Mouse (Mus musculus) MN1 (cell line): ENCODE measurements around the gene Tmem234.

ENCODE experiments used
- DNase-seq: peaks from one replicate; pipeline ENCODE4 v3.0.0-alpha.2; 2016; ENCODE audit warnings: low spot score

Tmem234 gene

DNA sequence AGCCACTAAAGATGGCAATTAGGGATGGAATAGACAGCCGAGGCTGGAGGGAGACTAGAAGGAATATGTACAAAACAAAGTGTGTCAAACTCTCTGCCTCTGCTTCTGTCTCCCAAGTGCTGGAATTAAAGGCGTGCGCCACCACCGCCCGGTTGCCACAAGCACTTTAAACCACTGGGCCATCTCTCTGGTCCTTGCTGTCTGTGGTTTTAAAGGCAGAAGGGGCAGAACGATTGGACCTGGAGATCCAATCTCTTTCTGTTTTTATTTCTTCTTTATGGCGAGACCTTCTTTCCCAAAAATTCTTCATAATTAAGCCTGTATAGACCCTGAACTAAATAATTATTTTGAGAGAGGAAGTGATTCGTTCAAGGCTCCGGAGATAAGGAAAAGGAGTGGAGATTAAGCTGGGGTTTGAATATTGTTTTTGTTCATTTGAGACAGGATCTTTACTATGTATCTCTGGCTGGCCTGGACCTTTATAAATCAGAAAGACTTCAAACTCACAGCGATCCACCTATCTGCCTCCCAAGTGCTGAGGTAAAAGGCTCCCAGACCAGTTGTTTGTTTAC is 72.5 kb downstream of the Tmem234 start:
- DNase-seq = no peak
